Mouse (Mus musculus) megakaryocyte, embryonic 14.5 days (primary cell): ENCODE data around the gene Myo5a.

Experiments used
- FLI1 ChIP-seq: IDR thresholded peaks from 2 replicates; pipeline ENCODE4 v1.6.1; 2012; ENCODE audit warnings: low read length, inconsistent platforms, mixed read lengths
- GATA1 ChIP-seq: IDR thresholded peaks from 3 replicates; pipeline ENCODE4 v1.6.1; 2012; ENCODE audit warnings: mixed read lengths, low read length, inconsistent platforms, borderline replicate concordance

DNA sequence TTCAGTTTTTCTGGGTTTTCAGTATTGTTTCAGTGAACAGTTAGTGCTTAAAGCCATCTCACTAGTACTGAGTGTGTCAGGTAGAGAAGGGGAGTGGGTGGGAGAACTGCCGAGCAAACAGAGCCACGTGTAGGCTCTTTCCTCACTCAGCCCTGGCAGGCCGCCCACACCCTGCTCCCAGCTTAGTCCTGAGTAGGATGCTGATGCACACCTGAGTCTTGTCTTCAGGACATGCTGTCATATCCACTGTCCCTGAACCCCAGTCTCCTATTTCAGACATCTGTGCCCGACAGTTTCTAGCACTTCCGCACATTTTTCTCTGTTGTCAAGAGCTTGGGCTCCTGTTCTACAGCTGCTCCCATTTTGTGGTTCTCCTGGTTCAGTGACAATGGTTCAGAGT lies 149.1 kb downstream of the Myo5a start:
- TF ChIP-seq GATA1 (no peak), FLI1 (no peak)
